Mouse (Mus musculus): ENCODE data around the gene Sema6d. TPM values are rescaled to one million over a fixed set of nuclear protein-coding genes. Genes with fewer than 3 reads are reported as not detected.
A peak's percentile ranks its signal among the peaks of the same experiment; 100 is the strongest.

The Sema6d gene
- polyA plus RNA-seq, 1 experiment from 2014 or later: 27.9 TPM

GRCm38 (mm10) chr2:124436704-124437103 lies 346.9 kb downstream of the Sema6d start:
- 61% methylated on average over 8 of the region's 8 CpGs for WGBS
- Histone ChIP-seq H3K9ac (ENCODE audit: low read length) (no peak overlapping the region), H3K4me1 (ENCODE audit: control insufficient read depth, insufficient read depth, low read length) (no peaks in the 10 kb centered on the region)

GRCm38 (mm10) chr2:124444199-124444598 lies 354.4 kb downstream of the Sema6d start:
- Histone ChIP-seq H3K27ac (ENCODE audit: low read depth, low read length) (no peak overlapping the region), H3K4me2 (ENCODE audit: low read depth) (no peak overlapping the region)
- WGBS: 90% methylated on average over 2 of the region's 2 CpGs

More at GRCm38 (mm10) chr2:124436704-124437103, 346.9 kb downstream of the Sema6d start:
- H3K4me2 ChIP-seq (ENCODE audit: low read depth): no peak overlapping the region
- DNase-seq (ENCODE audit: low spot score) (no peak), ATAC-seq (ENCODE audit: insufficient read depth, low FRiP score, low TSS enrichment) (no peak)
- H3K27me3 ChIP-seq (ENCODE audit: control insufficient read depth, insufficient read depth, low read length): no peaks in the 10 kb centered on the region
- H3K9me3 ChIP-seq (ENCODE audit: control insufficient read depth, low read length): no peaks in the 10 kb centered on the region
- no peak overlapping the region for H3K4me3 ChIP-seq (ENCODE audit: low read depth, low read length)
- no peaks in the 10 kb centered on the region for H3K36me3 ChIP-seq (ENCODE audit: control insufficient read depth, insufficient read depth, low read length)
- H3K27ac ChIP-seq (ENCODE audit: low read depth, low read length): no peak overlapping the region

GRCm38 (mm10) chr2:124455881-124456280 lies 366.1 kb downstream of the Sema6d start:
- H3K27me3 ChIP-seq (ENCODE audit: control insufficient read depth, insufficient read depth, low read length): no peaks in the 10 kb centered on the region
- H3K27ac ChIP-seq (ENCODE audit: low read depth, low read length): no peak overlapping the region
- H3K4me1 ChIP-seq (ENCODE audit: control insufficient read depth, insufficient read depth, low read length): no peaks in the 10 kb centered on the region
- no peak overlapping the region for H3K9ac ChIP-seq (ENCODE audit: low read length)
- WGBS: 81% methylated on average over 2 of the region's 2 CpGs
- H3K9me3 ChIP-seq (ENCODE audit: control insufficient read depth, low read length): no peaks in the 10 kb centered on the region
- no peak for ATAC-seq (ENCODE audit: insufficient read depth, low FRiP score, low TSS enrichment)
- DNase-seq (ENCODE audit: low spot score): no peak
- no peak overlapping the region for H3K4me3 ChIP-seq (ENCODE audit: low read depth, low read length)
- no peak overlapping the region for H3K4me2 ChIP-seq (ENCODE audit: low read depth)
- H3K36me3 ChIP-seq (ENCODE audit: control insufficient read depth, insufficient read depth, low read length): no peaks in the 10 kb centered on the region

More at GRCm38 (mm10) chr2:124444199-124444598, 354.4 kb downstream of the Sema6d start:
- ATAC-seq (ENCODE audit: insufficient read depth, low FRiP score, low TSS enrichment) (no peak), DNase-seq (ENCODE audit: low spot score) (no peak)
- no peaks in the 10 kb centered on the region for H3K9me3 ChIP-seq (ENCODE audit: control insufficient read depth, low read length)
- no peak overlapping the region for H3K4me3 ChIP-seq (ENCODE audit: low read depth, low read length)
- no peak overlapping the region for H3K9ac ChIP-seq (ENCODE audit: low read length)
- H3K36me3 ChIP-seq (ENCODE audit: control insufficient read depth, insufficient read depth, low read length): no peaks in the 10 kb centered on the region
- H3K27me3 ChIP-seq (ENCODE audit: control insufficient read depth, insufficient read depth, low read length): no peaks in the 10 kb centered on the region
- H3K4me1 ChIP-seq (ENCODE audit: control insufficient read depth, insufficient read depth, low read length): no peaks in the 10 kb centered on the region

- H3K27me3 ChIP-seq (ENCODE audit: control insufficient read depth, insufficient read depth, low read length): no peaks in the 10 kb centered on the region
- 93% methylated on average over 4 of the region's 4 CpGs for WGBS
- H3K36me3 ChIP-seq (ENCODE audit: control insufficient read depth, insufficient read depth, low read length): no peaks in the 10 kb centered on the region
- H3K27ac ChIP-seq (ENCODE audit: low read depth, low read length): no peak overlapping the region
- ATAC-seq (ENCODE audit: insufficient read depth, low FRiP score, low TSS enrichment): no peak
- no peak overlapping the region for H3K4me2 ChIP-seq (ENCODE audit: low read depth)
- no peak overlapping the region for H3K4me3 ChIP-seq (ENCODE audit: low read depth, low read length)
- no peak for DNase-seq (ENCODE audit: low spot score)
- no peaks in the 10 kb centered on the region for H3K9me3 ChIP-seq (ENCODE audit: control insufficient read depth, low read length)
- H3K9ac ChIP-seq (ENCODE audit: low read length): no peak overlapping the region
- no peaks in the 10 kb centered on the region for H3K4me1 ChIP-seq (ENCODE audit: control insufficient read depth, insufficient read depth, low read length)
Measured at GRCm38 (mm10) chr2:124456999-124457398, 367.2 kb downstream of the Sema6d start.

GRCm38 (mm10) chr2:124458028-124458427 lies 368.3 kb downstream of the Sema6d start:
- Histone ChIP-seq H3K9ac (ENCODE audit: low read length) (no peak overlapping the region), H3K4me2 (ENCODE audit: low read depth) (no peak overlapping the region), H3K36me3 (ENCODE audit: control insufficient read depth, insufficient read depth, low read length) (no peaks in the 10 kb centered on the region), H3K9me3 (ENCODE audit: control insufficient read depth, low read length) (no peaks in the 10 kb centered on the region), H3K4me3 (ENCODE audit: low read depth, low read length) (no peak overlapping the region), H3K4me1 (ENCODE audit: control insufficient read depth, insufficient read depth, low read length) (no peaks in the 10 kb centered on the region), H3K27ac (ENCODE audit: low read depth, low read length) (no peak overlapping the region), H3K27me3 (ENCODE audit: control insufficient read depth, insufficient read depth, low read length) (no peaks in the 10 kb centered on the region)
- WGBS: 81% methylated on average over 2 of the region's 2 CpGs
- DNase-seq (ENCODE audit: low spot score) (no peak), ATAC-seq (ENCODE audit: insufficient read depth, low FRiP score, low TSS enrichment) (no peak)

GRCm38 (mm10) chr2:124460956-124461355 lies 371.2 kb downstream of the Sema6d start:
- no peaks in the 10 kb centered on the region for H3K9me3 ChIP-seq (ENCODE audit: control insufficient read depth, low read length)
- H3K4me2 ChIP-seq (ENCODE audit: low read depth): no peak overlapping the region
- ATAC-seq (ENCODE audit: insufficient read depth, low FRiP score, low TSS enrichment) (no peak), DNase-seq (ENCODE audit: low spot score) (no peak)
- no peaks in the 10 kb centered on the region for H3K4me1 ChIP-seq (ENCODE audit: control insufficient read depth, insufficient read depth, low read length)
- H3K27ac ChIP-seq (ENCODE audit: low read depth, low read length): no peak overlapping the region
- no peaks in the 10 kb centered on the region for H3K27me3 ChIP-seq (ENCODE audit: control insufficient read depth, insufficient read depth, low read length)
- WGBS: 29% methylated on average over 2 of the region's 2 CpGs
- no peaks in the 10 kb centered on the region for H3K36me3 ChIP-seq (ENCODE audit: control insufficient read depth, insufficient read depth, low read length)
- H3K9ac ChIP-seq (ENCODE audit: low read length): no peak overlapping the region
- no peak overlapping the region for H3K4me3 ChIP-seq (ENCODE audit: low read depth, low read length)

GRCm38 (mm10) chr2:124461378-124461851 lies 371.6 kb downstream of the Sema6d start:
- Histone ChIP-seq H3K4me2 (ENCODE audit: low read depth) (no peak overlapping the region), H3K27ac (ENCODE audit: low read depth, low read length) (no peak overlapping the region), H3K9ac (ENCODE audit: low read length) (no peak overlapping the region), H3K4me1 (ENCODE audit: control insufficient read depth, insufficient read depth, low read length) (no peaks in the 10 kb centered on the region), H3K27me3 (ENCODE audit: control insufficient read depth, insufficient read depth, low read length) (no peaks in the 10 kb centered on the region), H3K36me3 (ENCODE audit: control insufficient read depth, insufficient read depth, low read length) (no peaks in the 10 kb centered on the region), H3K4me3 (ENCODE audit: low read depth, low read length) (no peak overlapping the region), H3K9me3 (ENCODE audit: control insufficient read depth, low read length) (no peaks in the 10 kb centered on the region)
- WGBS: 71% methylated on average over 3 of the region's 3 CpGs
- no peak for ATAC-seq (ENCODE audit: insufficient read depth, low FRiP score, low TSS enrichment)
- no peak for DNase-seq (ENCODE audit: low spot score)

GRCm38 (mm10) chr2:124465004-124465946 lies 375.5 kb downstream of the Sema6d start:
- Histone ChIP-seq H3K36me3 (ENCODE audit: control insufficient read depth, insufficient read depth, low read length) (no peaks in the 10 kb centered on the region), H3K4me2 (ENCODE audit: low read depth) (no peak overlapping the region), H3K27ac (ENCODE audit: low read depth, low read length) (no peak overlapping the region), H3K9me3 (ENCODE audit: control insufficient read depth, low read length) (no peaks in the 10 kb centered on the region), H3K4me3 (ENCODE audit: low read depth, low read length) (no peak overlapping the region), H3K4me1 (ENCODE audit: control insufficient read depth, insufficient read depth, low read length) (no peaks in the 10 kb centered on the region), H3K27me3 (ENCODE audit: control insufficient read depth, insufficient read depth, low read length) (no peaks in the 10 kb centered on the region), H3K9ac (ENCODE audit: low read length) (no peak overlapping the region)
- 72% methylated on average over 8 of the region's 8 CpGs for WGBS
- ATAC-seq (ENCODE audit: insufficient read depth, low FRiP score, low TSS enrichment) (0 out of 2 replicates have a peak, but pooled peaks have one; percentile 16), DNase-seq (ENCODE audit: low spot score) (no peak)

GRCm38 (mm10) chr2:124467429-124467828 lies 377.7 kb downstream of the Sema6d start:
- ATAC-seq (ENCODE audit: insufficient read depth, low FRiP score, low TSS enrichment): no peak
- Histone ChIP-seq H3K9me3 (ENCODE audit: control insufficient read depth, low read length) (no peaks in the 10 kb centered on the region), H3K4me1 (ENCODE audit: control insufficient read depth, insufficient read depth, low read length) (no peaks in the 10 kb centered on the region; the same call in 1 of the 2 replicates), H3K9ac (ENCODE audit: low read length) (no peak overlapping the region), H3K36me3 (ENCODE audit: control insufficient read depth, insufficient read depth, low read length) (no peaks in the 10 kb centered on the region), H3K27me3 (ENCODE audit: control insufficient read depth, insufficient read depth, low read length) (no peaks in the 10 kb centered on the region), H3K4me2 (ENCODE audit: low read depth) (no peak overlapping the region), H3K4me3 (ENCODE audit: low read depth, low read length) (no peak overlapping the region), H3K27ac (ENCODE audit: low read depth, low read length) (no peak overlapping the region)
- no peak for DNase-seq (ENCODE audit: low spot score)
- WGBS: 79% methylated on average over 1 of the region's 1 CpGs

Measured in neural tube, embryonic 11.5 days (tissue).